Mouse (Mus musculus) ovary, postnatal 36 days (tissue): ENCODE results near the gene Dync1h1.
"Not testable (repeated sequence)": the region's sequence is repeated elsewhere in the genome, so short reads cannot be mapped to it uniquely, and the experiment has no call there.

ENCODE experiments used
- DNase-seq: peaks from one replicate; pipeline ENCODE4 v3.0.0; 2022; ENCODE audit warnings: low spot score, mixed read lengths

Dync1h1 gene

GRCm38 (mm10) chr12:110696173-110696974, 95.1 kb downstream of the Dync1h1 start:
- peak; percentile 100 for DNase-seq

GRCm38 (mm10) chr12:110696975-110697400, 95.7 kb downstream of the Dync1h1 start:
- DNase-seq: no peak

GRCm38 (mm10) chr12:110697457-110697856, 96.2 kb downstream of the Dync1h1 start:
- DNase-seq: no peak

- DNase-seq: no peak
Measured at GRCm38 (mm10) chr12:110698080-110698479, 96.8 kb downstream of the Dync1h1 start.

DNA sequence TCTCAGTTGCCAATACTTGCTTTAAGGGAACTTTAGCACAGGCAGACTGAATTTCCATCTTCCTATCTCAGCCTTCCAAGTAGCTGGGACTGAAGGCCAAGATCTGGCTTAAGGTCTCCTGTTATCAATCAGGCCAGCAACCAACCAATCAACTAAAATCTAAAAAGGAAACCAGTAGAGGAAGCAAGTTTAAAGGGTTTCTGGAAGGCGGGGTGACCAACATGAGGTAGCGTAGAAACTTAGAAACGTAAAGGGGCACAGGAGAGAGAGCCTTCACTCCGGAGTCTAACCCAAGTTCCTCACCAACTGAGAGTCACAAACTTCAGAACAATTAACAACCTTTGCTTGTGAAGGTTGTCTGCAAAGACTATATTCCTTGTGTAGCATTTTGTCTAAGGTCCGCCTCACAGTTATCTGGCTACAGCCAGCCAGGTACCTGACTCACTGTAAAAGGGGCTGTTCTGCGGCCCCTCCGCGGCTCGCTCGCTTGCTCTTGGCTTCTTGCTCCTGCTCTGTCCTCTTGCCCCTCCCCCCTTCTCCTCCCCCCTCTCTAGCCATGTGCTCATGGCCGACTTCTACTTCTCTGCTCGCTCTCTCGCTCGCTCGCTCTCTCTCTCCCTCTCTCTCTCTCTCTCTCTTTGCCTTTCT, 97.4 kb downstream of the Dync1h1 start:
- no peak for DNase-seq

GRCm38 (mm10) chr12:110699171-110699547, 97.9 kb downstream of the Dync1h1 start:
- DNase-seq: no peak

- no peak for DNase-seq
Measured at GRCm38 (mm10) chr12:110700730-110701129, 99.5 kb downstream of the Dync1h1 start.

DNA sequence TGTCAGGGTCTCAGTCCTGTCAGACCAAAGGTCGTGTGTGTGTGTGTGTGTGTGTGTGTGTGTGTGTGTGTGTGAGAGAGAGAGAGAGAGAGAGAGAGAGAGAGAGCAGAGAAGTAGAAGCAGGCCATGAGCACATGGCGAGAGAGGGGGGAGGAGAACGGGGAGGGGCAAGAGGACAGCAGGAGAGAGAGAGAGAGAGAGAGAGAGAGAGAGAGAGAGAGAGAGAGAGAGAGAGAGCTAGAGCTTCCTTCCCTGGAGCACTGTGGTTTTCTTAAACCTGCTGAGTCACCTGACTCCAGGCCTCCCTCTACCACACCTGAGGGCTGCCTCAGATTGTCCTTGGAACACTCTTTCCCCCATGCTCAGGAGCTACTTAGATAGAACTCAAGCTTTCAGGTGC, 100.1 kb downstream of the Dync1h1 start:
- DNase-seq: not testable (repeated sequence)

- no peak for DNase-seq
Measured at GRCm38 (mm10) chr12:110702556-110702955, 101.3 kb downstream of the Dync1h1 start, which contains the start of gene Hsp90aa1. Gene Hsp90aa1 (minus strand): TSS chr12:110702728.

- DNase-seq: peak; percentile 82
Measured at GRCm38 (mm10) chr12:110703008-110703471, 101.8 kb downstream of the Dync1h1 start.

- DNase-seq: no peak
Measured at GRCm38 (mm10) chr12:110703682-110704081, 102.4 kb downstream of the Dync1h1 start.

DNA sequence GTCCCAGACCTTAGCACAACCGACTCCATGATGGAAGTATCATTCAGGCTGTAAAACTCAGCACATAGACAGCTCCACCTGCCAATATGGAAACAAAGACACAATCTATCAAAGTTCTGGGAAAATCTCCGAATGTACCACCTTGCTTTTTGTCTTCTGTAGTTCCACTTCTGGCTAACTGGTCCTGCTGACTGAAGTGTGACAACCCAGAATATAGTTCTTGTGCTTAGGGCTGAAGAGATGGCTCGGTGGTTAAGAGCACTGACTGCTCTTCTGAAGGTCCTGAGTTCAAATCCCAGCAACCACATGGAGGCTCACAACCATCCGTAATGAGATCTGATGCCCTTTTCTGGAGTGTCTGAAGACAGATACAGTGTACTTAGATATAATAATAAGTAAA, 104.2 kb downstream of the Dync1h1 start:
- DNase-seq: not testable (repeated sequence)

DNA sequence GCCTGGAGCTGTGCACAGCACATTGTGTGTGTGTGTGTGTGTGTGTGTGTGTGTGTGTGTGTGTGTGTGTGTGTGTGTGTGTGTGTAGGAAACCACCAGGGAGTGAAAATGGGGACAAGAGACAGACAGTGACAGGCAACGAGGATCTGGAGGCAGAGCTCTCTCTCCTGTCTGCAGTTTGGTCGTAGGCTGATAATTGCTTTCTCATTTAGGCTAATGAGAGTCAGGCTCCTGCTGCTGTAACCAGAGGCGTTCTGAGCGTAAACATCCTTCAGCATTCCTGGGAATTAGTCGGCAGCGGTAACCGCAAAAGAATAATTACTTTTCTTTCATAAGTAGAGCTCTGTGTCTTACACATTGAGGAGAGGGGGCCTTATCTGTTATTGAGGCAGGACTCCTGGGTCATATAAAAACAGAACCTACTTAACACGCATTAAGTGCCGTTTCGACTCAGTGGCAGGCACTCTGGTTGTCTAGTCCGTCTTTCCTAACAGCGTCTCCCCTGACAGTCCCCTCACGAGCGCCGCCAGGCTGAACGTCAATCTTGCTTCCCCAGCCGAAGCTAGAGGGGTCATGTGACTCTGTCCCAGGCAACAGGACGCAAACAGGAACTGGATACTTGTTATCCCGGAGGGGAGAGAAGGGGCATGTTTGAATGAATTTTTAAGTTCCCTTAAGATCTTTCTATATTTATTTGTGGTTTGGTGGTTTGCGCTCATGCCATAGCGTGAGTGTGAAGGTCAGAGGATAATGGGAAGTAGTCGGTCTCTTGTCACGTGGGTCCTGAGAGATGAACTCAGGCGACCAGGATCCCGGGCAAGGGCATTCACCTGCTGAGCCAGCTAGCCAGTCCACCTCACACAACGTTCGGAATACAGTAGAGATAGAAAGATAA, 105.3 kb downstream of the Dync1h1 start:
- DNase-seq: peak; percentile 55

- DNase-seq: no peak
Measured at GRCm38 (mm10) chr12:110707451-110707850, 106.2 kb downstream of the Dync1h1 start.

DNA sequence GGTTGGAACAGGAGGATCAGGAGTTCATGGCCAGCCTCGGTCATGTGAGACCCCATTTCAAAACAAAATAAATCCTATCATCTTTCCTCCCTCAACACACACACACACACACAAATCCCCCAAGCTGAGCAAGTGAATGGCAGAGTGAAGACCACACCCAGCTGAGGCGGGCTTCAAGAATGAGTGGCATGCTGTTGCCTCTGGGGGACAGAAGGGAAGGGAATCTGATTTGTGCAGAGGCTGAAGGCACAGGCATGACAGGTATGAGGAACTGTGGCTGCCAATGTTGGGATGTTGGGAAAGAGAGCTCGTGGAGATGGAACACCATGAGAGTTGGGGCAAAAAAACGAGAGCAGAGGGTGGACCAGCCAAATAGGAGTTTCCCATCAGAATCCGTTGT, 110.0 kb downstream of the Dync1h1 start:
- no peak for DNase-seq

DNA sequence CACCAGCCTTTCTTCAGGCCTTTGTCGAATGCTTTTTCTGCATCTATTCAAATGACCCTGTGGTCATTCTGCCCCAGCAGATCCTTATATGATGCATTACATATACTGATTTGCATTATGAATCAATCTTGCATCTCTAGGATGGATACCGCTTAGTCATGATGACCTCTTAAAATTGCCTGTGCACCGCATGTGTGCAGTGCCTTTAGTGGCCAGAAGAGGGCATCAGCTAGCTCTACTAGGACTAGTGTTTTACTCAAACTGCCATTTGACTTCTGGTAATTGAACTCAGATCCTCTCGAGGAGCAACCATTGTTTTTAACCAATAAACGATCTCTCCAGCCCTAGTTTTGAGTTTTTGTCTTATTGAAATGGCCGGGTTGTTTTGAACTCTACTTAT, 112.5 kb downstream of the Dync1h1 start:
- no peak for DNase-seq

GRCm38 (mm10) chr12:110714215-110714614, 113.0 kb downstream of the Dync1h1 start:
- no peak for DNase-seq

DNA sequence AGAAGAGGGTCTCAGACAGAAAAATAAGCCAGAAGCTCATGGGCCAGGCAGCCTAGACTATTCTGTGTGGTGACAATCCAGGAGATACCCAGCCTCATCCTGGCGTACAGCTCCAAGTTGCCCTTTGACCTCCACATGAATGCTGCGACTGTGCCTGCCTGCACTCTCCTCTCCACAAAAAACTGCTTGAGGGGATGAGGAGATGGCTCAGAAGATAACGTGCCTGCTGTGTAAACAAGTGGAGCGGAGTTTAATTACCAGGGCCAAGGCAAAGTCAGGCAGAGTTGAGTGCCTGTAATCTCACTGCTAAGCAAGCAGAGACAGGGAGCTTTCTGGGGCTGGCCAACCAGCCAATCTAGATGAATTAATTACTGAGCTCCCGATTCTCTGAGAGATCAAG, 114.8 kb downstream of the Dync1h1 start:
- DNase-seq: no peak
